Mouse (Mus musculus) telencephalon, adult 2 months (tissue): ENCODE data around the gene Tead1.
A peak's percentile ranks its signal among the peaks of the same experiment; 100 is the strongest.

Experiments used
- DNase-seq: peaks from one replicate; pipeline ENCODE4 v3.0.0-alpha.2; 2011; ENCODE audit warnings: low read depth, low spot score

Gene Tead1

GRCm38 (mm10) chr7:112728399-112728798, 49.3 kb downstream of the Tead1 start:
- no peak for DNase-seq

GRCm38 (mm10) chr7:112730209-112730608, 51.1 kb downstream of the Tead1 start:
- no peak for DNase-seq

GRCm38 (mm10) chr7:112731584-112731983, 52.5 kb downstream of the Tead1 start:
- no peak for DNase-seq

- no peak for DNase-seq
Observed at GRCm38 (mm10) chr7:112739174-112739573, 60.1 kb downstream of the Tead1 start.

GRCm38 (mm10) chr7:112741790-112742189, 62.7 kb downstream of the Tead1 start:
- DNase-seq: no peak

DNA sequence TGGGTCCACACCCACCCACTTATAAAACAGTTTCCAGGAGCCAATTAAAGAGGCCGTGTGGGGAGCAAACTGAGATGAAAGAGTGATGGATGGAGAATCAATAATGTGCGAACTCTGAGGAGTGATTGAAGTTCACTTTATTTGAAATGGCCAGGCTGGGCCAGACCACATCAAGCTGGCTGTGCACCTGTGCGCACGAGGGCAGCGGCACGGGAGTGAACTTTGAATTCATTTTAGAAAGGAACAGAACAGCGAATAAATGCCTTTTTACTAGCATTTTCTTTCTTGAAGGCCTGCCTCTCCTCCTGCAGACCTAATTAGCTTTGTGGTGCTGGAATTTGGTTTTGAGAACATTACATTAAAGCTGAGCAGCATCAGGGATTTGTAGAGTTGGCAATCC, 63.9 kb downstream of the Tead1 start:
- no peak for DNase-seq

GRCm38 (mm10) chr7:112743621-112744395, 64.7 kb downstream of the Tead1 start:
- DNase-seq: no peak

- DNase-seq: no peak
Observed at GRCm38 (mm10) chr7:112747187-112747586, 68.1 kb downstream of the Tead1 start.

GRCm38 (mm10) chr7:112747836-112748235, 68.7 kb downstream of the Tead1 start:
- DNase-seq: no peak

GRCm38 (mm10) chr7:112748327-112748726, 69.2 kb downstream of the Tead1 start:
- DNase-seq: no peak

DNA sequence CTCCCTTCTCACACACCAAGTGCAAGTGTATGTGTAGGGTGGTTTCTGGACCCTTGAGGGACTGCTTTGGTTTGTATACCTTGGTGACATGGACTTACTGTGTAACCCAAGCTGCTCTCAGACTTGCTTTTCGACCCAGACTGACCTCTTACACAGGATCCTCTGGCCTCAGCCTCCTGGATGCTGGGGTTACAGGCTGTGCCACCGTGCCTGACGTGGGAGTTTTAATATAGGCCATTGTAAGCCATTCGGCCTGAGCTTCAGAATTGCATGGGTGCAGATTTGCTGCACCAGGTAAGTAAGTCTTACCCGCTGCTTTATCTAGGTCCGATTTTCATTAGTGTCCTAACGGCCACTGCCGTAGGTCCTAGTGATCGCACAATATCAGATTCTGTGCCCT, 71.0 kb downstream of the Tead1 start:
- no peak for DNase-seq

DNA sequence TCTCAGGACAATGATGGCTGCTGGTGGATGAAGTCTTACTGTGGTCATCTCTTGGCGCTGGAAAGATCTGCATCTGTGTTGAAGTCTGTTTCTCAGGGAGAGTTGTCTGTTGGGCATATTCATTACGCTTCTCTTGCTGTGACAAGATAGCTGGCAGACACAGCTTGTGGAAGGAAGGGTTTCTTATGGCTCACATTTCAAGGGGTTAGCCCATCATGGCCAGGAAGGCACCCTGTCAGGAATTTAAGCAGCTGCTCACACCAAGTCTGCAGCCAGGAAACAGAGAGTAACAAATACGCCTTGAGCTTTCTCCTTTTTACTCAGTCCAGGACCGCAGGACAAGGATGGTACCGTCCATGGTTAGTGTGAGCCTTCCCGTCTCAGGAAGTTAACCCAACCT, 73.2 kb downstream of the Tead1 start:
- DNase-seq: no peak

DNA sequence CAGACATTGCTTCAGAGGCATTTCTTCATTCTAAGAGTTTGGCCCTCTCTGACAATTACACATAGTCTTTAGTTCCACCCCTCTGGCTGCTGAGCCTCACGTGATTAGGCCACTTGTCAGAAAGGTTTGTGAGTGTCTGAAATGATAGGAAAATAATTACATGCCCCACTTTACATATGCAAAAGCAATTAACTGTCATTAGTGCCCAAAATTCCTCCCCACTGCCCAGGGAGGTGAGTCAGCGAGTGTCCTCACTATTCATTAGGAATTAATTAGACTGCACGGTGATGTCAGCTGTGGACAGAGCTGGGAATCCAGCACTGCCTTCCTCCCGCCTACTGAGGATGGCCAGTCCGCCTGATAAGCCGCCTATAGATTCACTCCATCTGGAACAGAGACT, 74.2 kb downstream of the Tead1 start:
- DNase-seq: no peak

GRCm38 (mm10) chr7:112759359-112759975, 80.3 kb downstream of the Tead1 start:
- no peak for DNase-seq

- DNase-seq: no peak
Observed at GRCm38 (mm10) chr7:112760293-112760692, 81.2 kb downstream of the Tead1 start.

DNA sequence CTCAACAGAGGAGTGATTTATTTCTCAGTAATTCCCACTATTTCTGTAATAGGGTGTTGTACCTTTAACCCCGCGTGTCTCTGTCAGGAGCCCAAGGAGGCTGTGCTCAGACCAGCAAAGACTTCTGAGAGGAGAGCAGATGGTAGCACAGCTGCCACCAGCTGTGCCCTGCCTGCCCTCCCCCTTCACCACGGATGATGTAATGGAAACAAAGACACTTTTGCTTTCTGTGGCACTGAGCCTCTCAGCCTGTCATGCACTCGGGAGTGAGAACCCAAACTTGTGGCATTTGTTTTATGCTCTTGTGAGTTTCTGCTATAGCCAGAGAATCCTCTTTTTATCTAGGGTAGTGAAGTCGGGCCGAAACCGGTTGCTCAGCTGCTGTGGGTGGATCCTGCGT, 81.7 kb downstream of the Tead1 start:
- peak; percentile 44 for DNase-seq

GRCm38 (mm10) chr7:112762870-112763269, 83.8 kb downstream of the Tead1 start:
- no peak for DNase-seq

GRCm38 (mm10) chr7:112763513-112763912, 84.4 kb downstream of the Tead1 start:
- DNase-seq: no peak

GRCm38 (mm10) chr7:112764921-112765320, 85.8 kb downstream of the Tead1 start:
- no peak for DNase-seq

GRCm38 (mm10) chr7:112769866-112770265, 90.7 kb downstream of the Tead1 start:
- no peak for DNase-seq

DNA sequence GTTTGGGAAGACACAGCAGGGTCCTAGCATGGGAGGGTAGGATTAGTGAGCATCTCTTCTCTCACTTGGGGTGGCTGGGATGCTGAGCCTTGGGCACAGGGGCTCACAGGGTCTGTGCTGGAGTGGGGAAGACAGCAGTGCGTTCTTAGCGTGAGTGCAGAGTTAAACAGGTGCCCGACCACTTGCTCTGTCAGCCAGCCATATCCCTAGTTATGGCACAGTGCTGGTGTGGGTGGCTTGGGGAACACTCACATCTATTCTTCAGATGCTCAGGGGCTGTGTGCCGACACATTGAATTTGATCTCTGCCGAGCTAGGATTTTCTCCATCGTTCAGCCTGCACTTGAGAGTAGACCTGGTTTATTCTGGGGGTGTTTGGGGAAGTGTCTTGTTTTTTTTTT, 92.3 kb downstream of the Tead1 start:
- DNase-seq: no peak

DNA sequence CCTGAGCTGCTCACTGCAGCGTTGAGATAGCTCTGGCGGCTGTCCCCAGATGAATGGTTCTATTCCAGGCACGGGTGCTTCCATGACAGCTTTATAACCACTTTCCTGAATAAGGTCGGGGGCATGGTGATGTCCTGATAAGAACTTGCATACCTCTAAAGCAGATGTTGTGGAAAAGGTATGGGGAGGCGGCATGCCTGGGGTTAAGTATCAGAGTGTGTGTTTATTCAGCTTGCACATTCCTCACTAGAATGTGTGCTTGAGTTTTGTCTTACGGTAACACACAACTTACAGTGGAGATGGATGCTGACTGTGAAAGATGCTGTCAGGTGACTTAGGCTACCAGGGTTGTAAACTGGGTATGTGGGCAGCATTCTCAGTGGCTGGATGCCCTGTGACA, 93.7 kb downstream of the Tead1 start:
- DNase-seq: no peak

DNA sequence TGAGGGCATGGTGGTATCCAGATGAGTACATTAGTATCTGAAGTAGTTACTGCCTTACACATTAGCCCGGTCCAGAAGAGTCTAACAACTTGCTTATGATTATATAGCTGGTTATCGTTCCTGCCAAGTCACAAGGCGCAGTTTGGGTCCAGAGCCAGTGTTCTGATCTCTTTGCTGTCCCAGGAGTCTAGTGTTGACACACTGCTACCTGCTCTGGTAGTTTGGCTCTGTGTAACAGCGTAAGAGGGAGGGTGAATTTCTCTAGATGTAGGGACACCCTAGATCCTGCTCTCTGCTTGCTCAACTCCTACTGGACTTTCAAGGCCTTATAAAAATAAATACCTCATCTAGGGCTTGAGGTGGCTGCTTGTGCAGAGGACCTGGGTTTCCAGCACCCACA, 94.5 kb downstream of the Tead1 start:
- no peak for DNase-seq
